Mouse (Mus musculus): ENCODE results near the gene Olfr159. TPM values are rescaled to one million over a fixed set of nuclear protein-coding genes. Genes with fewer than 3 reads are reported as not detected.
"Not testable (repeated sequence)": the region's sequence is repeated elsewhere in the genome, so short reads cannot be mapped to it uniquely, and the experiment has no call there.

Olfr159 gene
- not detected for polyA plus RNA-seq (2012; fragmentation: generic; extraction: Trizol)
- long read RNA-seq, experiment 1: 0 reads
- long read RNA-seq, experiment 2: 0 reads

- TF ChIP-seq MYOG (IDR thresholded peaks at IDR 0.05; ENCODE audit: control insufficient read depth, extremely low read depth, insufficient read length) (no peak), CEBPB (IDR thresholded peaks at IDR 0.05; ENCODE audit: low read depth) (no peak)
- H3K79me3 ChIP-seq (ENCODE audit: low read depth): no peaks in the 10 kb centered on the region
- H3K4me3 ChIP-seq (ENCODE audit: insufficient read depth, poor library complexity, severe bottlenecking): no peak within 1 kb of the TSS
- H3ac ChIP-seq (ENCODE audit: control insufficient read depth, insufficient read length, low read depth): no peak within 1 kb of the TSS
- H3K79me2 ChIP-seq (ENCODE audit: control insufficient read depth, insufficient read depth): no peaks in the 10 kb centered on the region
- H3K36me3 ChIP-seq (ENCODE audit: control insufficient read depth, insufficient read depth): no peaks in the 10 kb centered on the region
- H3K27me3 ChIP-seq (ENCODE audit: control insufficient read depth, insufficient read depth, insufficient read length): peaks cover 37% of the 10 kb centered on the region
Measured at GRCm38 (mm10) chr4:43770909-43771308, at the start of gene Olfr159. Gene Olfr159 (minus strand): TSS chr4:43771009.

- TF ChIP-seq CEBPB (IDR thresholded peaks at IDR 0.05; ENCODE audit: low read depth) (no peak), USF1 (IDR thresholded peaks at IDR 0.05; ENCODE audit: low read depth) (no peak), CTCF (IDR thresholded peaks at IDR 0.05; ENCODE audit: control insufficient read depth, insufficient read depth, insufficient read length) (no peak), MAX (IDR thresholded peaks at IDR 0.05) (no peak), MYOD1 (IDR thresholded peaks at IDR 0.05; ENCODE audit: control insufficient read depth, insufficient read length, low read depth) (no peak), MYOG (IDR thresholded peaks at IDR 0.05; ENCODE audit: control insufficient read depth, extremely low read depth, insufficient read length) (no peak), FOSL1 (IDR thresholded peaks at IDR 0.05; ENCODE audit: insufficient read depth, low read length, poor library complexity, severe bottlenecking) (no peak)
- peaks cover 6% of the 10 kb centered on the region for H3K27me3 ChIP-seq (ENCODE audit: control insufficient read depth, insufficient read depth, insufficient read length)
- H3K4me3 ChIP-seq (ENCODE audit: insufficient read depth, poor library complexity, severe bottlenecking): no peak overlapping the region
- no peaks in the 10 kb centered on the region for H3K36me3 ChIP-seq (ENCODE audit: control insufficient read depth, insufficient read depth)
- H3ac ChIP-seq (ENCODE audit: control insufficient read depth, insufficient read length, low read depth): no peak overlapping the region
- no peaks in the 10 kb centered on the region for H3K79me3 ChIP-seq (ENCODE audit: low read depth)
- no peaks in the 10 kb centered on the region for H3K79me2 ChIP-seq (ENCODE audit: control insufficient read depth, insufficient read depth)
Measured at GRCm38 (mm10) chr4:43798936-43799335, 28.1 kb upstream of the Olfr159 start.

GRCm38 (mm10) chr4:43795844-43796243 lies 25.0 kb upstream of the Olfr159 start:
- not testable (repeated sequence) for H3K79me2 ChIP-seq (ENCODE audit: control insufficient read depth, insufficient read depth); H3K36me3 ChIP-seq (ENCODE audit: control insufficient read depth, insufficient read depth); H3K79me3 ChIP-seq (ENCODE audit: low read depth); H3ac ChIP-seq (ENCODE audit: control insufficient read depth, insufficient read length, low read depth); H3K4me3 ChIP-seq (ENCODE audit: insufficient read depth, poor library complexity, severe bottlenecking)
- peaks cover 10% of the 10 kb centered on the region for H3K27me3 ChIP-seq (ENCODE audit: control insufficient read depth, insufficient read depth, insufficient read length)

GRCm38 (mm10) chr4:43795296-43795695 lies 24.5 kb upstream of the Olfr159 start:
- no peaks in the 10 kb centered on the region for H3K79me2 ChIP-seq (ENCODE audit: control insufficient read depth, insufficient read depth)
- H3ac ChIP-seq (ENCODE audit: control insufficient read depth, insufficient read length, low read depth): no peak overlapping the region
- H3K36me3 ChIP-seq (ENCODE audit: control insufficient read depth, insufficient read depth): no peaks in the 10 kb centered on the region
- H3K79me3 ChIP-seq (ENCODE audit: low read depth): no peaks in the 10 kb centered on the region
- peaks cover 10% of the 10 kb centered on the region for H3K27me3 ChIP-seq (ENCODE audit: control insufficient read depth, insufficient read depth, insufficient read length)
- no peak overlapping the region for H3K4me3 ChIP-seq (ENCODE audit: insufficient read depth, poor library complexity, severe bottlenecking)
- no peak for TF ChIP-seq MYOD1 (IDR thresholded peaks at IDR 0.05; ENCODE audit: control insufficient read depth, insufficient read length, low read depth)
- no peak for TF ChIP-seq CEBPB (IDR thresholded peaks at IDR 0.05; ENCODE audit: low read depth)
- no peak for TF ChIP-seq USF1 (IDR thresholded peaks at IDR 0.05; ENCODE audit: low read depth)
- no peak for TF ChIP-seq CTCF (IDR thresholded peaks at IDR 0.05; ENCODE audit: control insufficient read depth, insufficient read depth, insufficient read length)
- TF ChIP-seq FOSL1 (IDR thresholded peaks at IDR 0.05; ENCODE audit: insufficient read depth, low read length, poor library complexity, severe bottlenecking): no peak
- no peak for TF ChIP-seq MAX (IDR thresholded peaks at IDR 0.05)
- no peak for TF ChIP-seq MYOG (IDR thresholded peaks at IDR 0.05; ENCODE audit: control insufficient read depth, extremely low read depth, insufficient read length)

- Histone ChIP-seq H3K79me3 (ENCODE audit: low read depth) (no peaks in the 10 kb centered on the region), H3ac (ENCODE audit: control insufficient read depth, insufficient read length, low read depth) (no peak overlapping the region), H3K27me3 (ENCODE audit: control insufficient read depth, insufficient read depth, insufficient read length) (peaks cover 37% of the 10 kb centered on the region), H3K79me2 (ENCODE audit: control insufficient read depth, insufficient read depth) (no peaks in the 10 kb centered on the region), H3K36me3 (ENCODE audit: control insufficient read depth, insufficient read depth) (no peaks in the 10 kb centered on the region), H3K4me3 (ENCODE audit: insufficient read depth, poor library complexity, severe bottlenecking) (no peak overlapping the region)
- TF ChIP-seq FOSL1 (IDR thresholded peaks at IDR 0.05; ENCODE audit: insufficient read depth, low read length, poor library complexity, severe bottlenecking) (no peak), MAX (IDR thresholded peaks at IDR 0.05) (no peak)
Measured at GRCm38 (mm10) chr4:43772304-43772703, 1.5 kb upstream of the Olfr159 start.

GRCm38 (mm10) chr4:43771626-43772025 lies 817 bp upstream of the Olfr159 start:
- H3ac ChIP-seq (ENCODE audit: control insufficient read depth, insufficient read length, low read depth): no peak overlapping the region
- H3K36me3 ChIP-seq (ENCODE audit: control insufficient read depth, insufficient read depth): no peaks in the 10 kb centered on the region
- no peaks in the 10 kb centered on the region for H3K79me3 ChIP-seq (ENCODE audit: low read depth)
- peaks cover 37% of the 10 kb centered on the region for H3K27me3 ChIP-seq (ENCODE audit: control insufficient read depth, insufficient read depth, insufficient read length)
- H3K4me3 ChIP-seq (ENCODE audit: insufficient read depth, poor library complexity, severe bottlenecking): no peak overlapping the region
- TF ChIP-seq MAX (IDR thresholded peaks at IDR 0.05) (no peak), CTCF (IDR thresholded peaks at IDR 0.05; ENCODE audit: control insufficient read depth, insufficient read depth, insufficient read length) (no peak), FOSL1 (IDR thresholded peaks at IDR 0.05; ENCODE audit: insufficient read depth, low read length, poor library complexity, severe bottlenecking) (no peak), MYOD1 (IDR thresholded peaks at IDR 0.05; ENCODE audit: control insufficient read depth, insufficient read length, low read depth) (no peak), MYOG (IDR thresholded peaks at IDR 0.05; ENCODE audit: control insufficient read depth, extremely low read depth, insufficient read length) (no peak), CEBPB (IDR thresholded peaks at IDR 0.05; ENCODE audit: low read depth) (no peak), USF1 (IDR thresholded peaks at IDR 0.05; ENCODE audit: low read depth) (no peak)
- H3K79me2 ChIP-seq (ENCODE audit: control insufficient read depth, insufficient read depth): no peaks in the 10 kb centered on the region

All from C2C12 (cell line).